Mouse (Mus musculus) heart, embryonic 14.5 days (tissue): ENCODE results near the gene Dnajc8. TPM values are rescaled to one million over a fixed set of nuclear protein-coding genes. Genes with fewer than 3 reads are reported as not detected.
A peak's percentile ranks its signal among the peaks of the same experiment; 100 is the strongest.

Experiments used
- ATAC-seq: fragments of 200-750 bp; cut with Nextera tagmentation; 2 replicates; pipeline ENCODE4 v1.8.0; 2017; ENCODE audit warnings: low read depth, moderate TSS enrichment; ENCODE audit not compliant: insufficient number of reproducible peaks, insufficient read depth, low FRiP score
- H3K27ac ChIP-seq, 2 experiments: fragments of 200-500 bp in 1 of 2; fragments of 300-500 bp in 1 of 2; sonication (generic) in 1 of 2; replicated peaks in 1 of 2; 2 replicates each; pipeline ENCODE4 v1.5.1; 2012 to 2014; ENCODE audit warnings: low read depth in 2 of 2, low read length in 2 of 2, control low read depth in 1 of 2, mild to moderate bottlenecking in 1 of 2, mixed read lengths in 1 of 2; ENCODE audit not compliant: control insufficient read depth in 1 of 2, insufficient read depth in 1 of 2
- H3K27me3 ChIP-seq: fragments of 300-500 bp; sonication (generic); 2 replicates; pipeline ENCODE4 v1.6.1; 2014; ENCODE audit warnings: mild to moderate bottlenecking, low read length, control low read depth; ENCODE audit not compliant: control insufficient read depth, insufficient read depth
- H3K36me3 ChIP-seq: fragments of 300-500 bp; sonication (generic); 2 replicates; pipeline ENCODE4 v1.6.1; 2014; ENCODE audit warnings: mild to moderate bottlenecking, control low read depth, low read length, mixed read lengths; ENCODE audit not compliant: control insufficient read depth, insufficient read depth
- H3K4me1 ChIP-seq, 2 experiments: fragments of 200-500 bp in 1 of 2; fragments of 300-500 bp in 1 of 2; sonication (generic) in 1 of 2; 2 replicates each; pipeline ENCODE4 v1.6.1; 2012 to 2014; ENCODE audit warnings: low read length in 2 of 2, control low read depth in 1 of 2, mixed read lengths in 1 of 2; ENCODE audit not compliant: control insufficient read depth in 2 of 2, insufficient read depth in 2 of 2
- H3K4me2 ChIP-seq: fragments of 300-500 bp; sonication (generic); 2 replicates; pipeline ENCODE4 v1.6.1; 2014; ENCODE audit warnings: mild to moderate bottlenecking, low read length
- H3K4me3 ChIP-seq, 2 experiments: fragments of 200-500 bp in 1 of 2; fragments of 300-500 bp in 1 of 2; sonication (generic) in 1 of 2; 2 replicates each; pipeline ENCODE4 v1.5.1; 2012 to 2014; ENCODE audit warnings: low read length in 2 of 2, mild to moderate bottlenecking in 2 of 2, control low read depth in 1 of 2, low read depth in 1 of 2, moderate library complexity in 1 of 2; ENCODE audit not compliant: control insufficient read depth in 1 of 2, insufficient read depth in 1 of 2
- H3K9ac ChIP-seq: fragments of 300-500 bp; sonication (generic); 2 replicates; pipeline ENCODE4 v1.6.1; 2014; ENCODE audit warnings: mild to moderate bottlenecking, low read length
- H3K9me3 ChIP-seq: fragments of 300-500 bp; sonication (generic); 2 replicates; pipeline ENCODE4 v1.6.1; 2016; ENCODE audit warnings: low read length, control low read depth; ENCODE audit not compliant: control insufficient read depth
- WGBS: fragments of 180-500 bp; shearing (Covaris S2); extraction: QIAGEN DNeasy Blood & Tissue Kit; methylation state at CpG from one replicate; pipeline ENCODE4 v1.1.7; 2014; 5-methylcytosine and 5-hydroxymethylcytosine counted together
- polyA plus RNA-seq: library from polyadenylated mRNA; unstranded; fragments of >200 nt; fragmentation: Nextera tagmentation; extraction: Ambion mirVana; gene quantifications from 2 replicates; pipeline ENCODE4 v1.2.1, GENCODE M21; 2014

Gene Dnajc8
- polyA plus RNA-seq, 1 experiment from 2014 or later, result 117 TPM

GRCm38 (mm10) chr4:132518066-132518465 lies 17.3 kb upstream of the Dnajc8 start:
- Histone ChIP-seq H3K4me3 (no peak overlapping the region), H3K9me3 (no peaks in the 10 kb centered on the region), H3K4me2 (no peak overlapping the region), H3K4me1 (peaks cover 5 to 7% of the 10 kb centered on the region in 2 experiments), H3K9ac (no peak overlapping the region), H3K36me3 (no peaks in the 10 kb centered on the region), H3K27me3 (no peaks in the 10 kb centered on the region), H3K27ac (no peak overlapping the region)
- no peak for ATAC-seq
- 80% methylated on average over 8 of the region's 8 CpGs for WGBS

DNA sequence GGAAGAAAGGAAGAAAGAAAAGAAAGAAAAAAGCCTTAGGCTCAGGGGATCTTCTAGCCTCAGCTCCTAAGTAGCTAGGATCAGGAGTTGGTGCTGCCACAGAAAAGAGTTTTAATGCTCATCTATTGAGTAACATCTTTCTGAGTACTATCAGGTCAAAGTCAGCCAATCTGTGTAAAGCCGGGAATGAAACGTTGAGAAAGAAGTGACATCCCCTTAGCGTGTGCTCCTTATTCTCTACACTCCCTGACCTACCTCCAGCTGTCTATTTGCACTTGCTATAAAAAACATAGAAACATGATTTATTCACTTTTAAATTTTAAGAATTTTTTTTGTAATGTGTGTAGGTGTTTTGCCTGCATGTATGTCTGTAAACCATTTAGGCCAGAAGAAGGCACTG lies 16.2 kb upstream of the Dnajc8 start:
- H3K27ac ChIP-seq, result no peak overlapping the region
- peaks cover 4 to 6% of the 10 kb centered on the region in 2 experiments; a peak in 3 of 4 replicates for H3K4me1 ChIP-seq
- H3K4me2 ChIP-seq, result no peak overlapping the region
- no peaks in the 10 kb centered on the region for H3K9me3 ChIP-seq
- ATAC-seq, result no peak
- no peaks in the 10 kb centered on the region for H3K27me3 ChIP-seq
- no peak overlapping the region for H3K4me3 ChIP-seq
- no peak overlapping the region for H3K9ac ChIP-seq
- H3K36me3 ChIP-seq, result no peaks in the 10 kb centered on the region
- WGBS, result 78% methylated on average over 3 of the region's 3 CpGs

DNA sequence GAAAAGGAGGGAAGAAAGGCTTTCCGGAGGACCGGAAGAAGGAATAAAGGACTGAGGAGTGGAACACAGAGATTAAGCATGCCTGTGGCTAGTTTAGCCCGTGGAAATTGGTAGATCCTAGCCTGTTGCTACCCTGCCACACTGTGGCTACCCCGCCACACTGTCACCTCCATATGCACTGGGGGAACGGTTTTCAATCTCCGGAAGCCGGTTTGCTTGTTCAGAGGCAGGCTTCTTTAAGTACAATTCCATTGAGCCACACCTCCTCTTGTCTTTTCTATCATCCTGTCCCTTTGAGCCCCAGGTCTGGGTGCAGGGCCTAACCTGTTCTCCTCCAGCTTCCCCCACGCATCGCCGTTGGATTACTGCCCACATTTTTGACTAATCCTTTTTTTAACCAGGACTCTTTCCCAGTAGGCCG lies 11.0 kb upstream of the Dnajc8 start:
- Histone ChIP-seq H3K27me3 (no peaks in the 10 kb centered on the region), H3K36me3 (peaks cover 1% of the 10 kb centered on the region; the same call in 1 of the 2 replicates), H3K27ac (peak overlapping the region; percentile 19 to 24; a peak in 1 of 4 replicates), H3K9me3 (no peaks in the 10 kb centered on the region), H3K4me2 (peak overlapping the region; percentile 20; the same call in 1 of the 2 replicates), H3K9ac (no peak overlapping the region), H3K4me1 (peaks cover 7% of the 10 kb centered on the region in 2 experiments), H3K4me3 (no peak overlapping the region)
- WGBS, result 21% methylated on average over 11 of the region's 11 CpGs
- ATAC-seq, result no peak

GRCm38 (mm10) chr4:132524808-132525207 lies 10.5 kb upstream of the Dnajc8 start:
- ATAC-seq, result no peak
- peaks cover 7% of the 10 kb centered on the region in 2 experiments for H3K4me1 ChIP-seq
- no peaks in the 10 kb centered on the region for H3K9me3 ChIP-seq
- peaks cover 6% of the 10 kb centered on the region for H3K36me3 ChIP-seq
- H3K9ac ChIP-seq, result no peak overlapping the region
- WGBS, result 55% methylated on average over 6 of the region's 6 CpGs
- H3K4me3 ChIP-seq, result no peak overlapping the region
- H3K27me3 ChIP-seq, result no peaks in the 10 kb centered on the region
- H3K27ac ChIP-seq, result peak overlapping the region; percentile 19 to 24; a peak in 1 of 4 replicates
- no peak overlapping the region for H3K4me2 ChIP-seq

- Histone ChIP-seq H3K27ac (no peak overlapping the region), H3K4me1 (peaks cover 7 to 11% of the 10 kb centered on the region in 2 experiments), H3K4me3 (no peak overlapping the region), H3K4me2 (no peak overlapping the region), H3K9ac (no peak overlapping the region), H3K36me3 (peaks cover 25% of the 10 kb centered on the region), H3K27me3 (no peaks in the 10 kb centered on the region), H3K9me3 (no peaks in the 10 kb centered on the region)
- ATAC-seq, result no peak
- 43% methylated on average over 2 of the region's 2 CpGs for whole genome bisulfite sequencing
Observed at GRCm38 (mm10) chr4:132526678-132527077, 8.7 kb upstream of the Dnajc8 start.

GRCm38 (mm10) chr4:132527917-132528522 lies 7.3 kb upstream of the Dnajc8 start:
- no peak overlapping the region for H3K4me2 ChIP-seq
- H3K36me3 ChIP-seq, result peaks cover 26% of the 10 kb centered on the region
- 85% methylated on average over 8 of the region's 8 CpGs for WGBS
- no peaks in the 10 kb centered on the region for H3K27me3 ChIP-seq
- H3K9ac ChIP-seq, result no peak overlapping the region
- no peak overlapping the region for H3K4me3 ChIP-seq
- no peak overlapping the region for H3K27ac ChIP-seq
- peaks cover 7 to 16% of the 10 kb centered on the region in 2 experiments for H3K4me1 ChIP-seq
- no peak for ATAC-seq
- H3K9me3 ChIP-seq, result no peaks in the 10 kb centered on the region

DNA sequence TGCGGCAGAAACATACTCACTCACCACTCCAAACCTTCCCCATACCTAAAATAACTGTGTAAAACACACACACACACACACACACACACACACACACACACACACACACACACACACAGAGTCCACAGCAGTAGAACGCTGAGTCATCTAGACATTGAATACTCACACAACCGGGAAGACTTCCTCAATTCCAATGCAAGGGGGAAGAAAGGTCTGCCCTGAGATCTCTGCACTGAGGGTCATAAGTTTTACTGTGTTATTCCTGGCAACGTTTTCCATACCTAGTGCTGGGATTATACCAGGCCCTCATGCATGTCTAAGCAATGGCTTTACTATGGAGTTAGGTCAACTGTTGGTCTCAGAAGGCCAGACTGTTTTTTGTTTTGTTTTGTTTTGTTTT lies 6.0 kb upstream of the Dnajc8 start:
- Histone ChIP-seq H3K9me3 (no peaks in the 10 kb centered on the region), H3K4me1 (peaks cover 5 to 20% of the 10 kb centered on the region in 2 experiments), H3K4me3 (no peak overlapping the region), H3K36me3 (peaks cover 26% of the 10 kb centered on the region), H3K4me2 (no peak overlapping the region), H3K27ac (no peak overlapping the region), H3K9ac (no peak overlapping the region), H3K27me3 (no peaks in the 10 kb centered on the region)
- WGBS, result 72% methylated on average over 4 of the region's 4 CpGs
- ATAC-seq, result no peak
